Mouse (Mus musculus) frontal cortex, postnatal 36 days (tissue): ENCODE data around the gene Dolpp1.

ENCODE experiments used
- DNase-seq, 2 experiments: peaks; one replicate each; pipeline ENCODE4 v3.0.0; 2022; ENCODE audit warnings: low spot score in 2 of 2

Dolpp1 gene

GRCm38 (mm10) chr2:30440701-30441517, 48.9 kb downstream of the Dolpp1 start:
- DNase-seq, result peak; percentile 58 to 76

DNA sequence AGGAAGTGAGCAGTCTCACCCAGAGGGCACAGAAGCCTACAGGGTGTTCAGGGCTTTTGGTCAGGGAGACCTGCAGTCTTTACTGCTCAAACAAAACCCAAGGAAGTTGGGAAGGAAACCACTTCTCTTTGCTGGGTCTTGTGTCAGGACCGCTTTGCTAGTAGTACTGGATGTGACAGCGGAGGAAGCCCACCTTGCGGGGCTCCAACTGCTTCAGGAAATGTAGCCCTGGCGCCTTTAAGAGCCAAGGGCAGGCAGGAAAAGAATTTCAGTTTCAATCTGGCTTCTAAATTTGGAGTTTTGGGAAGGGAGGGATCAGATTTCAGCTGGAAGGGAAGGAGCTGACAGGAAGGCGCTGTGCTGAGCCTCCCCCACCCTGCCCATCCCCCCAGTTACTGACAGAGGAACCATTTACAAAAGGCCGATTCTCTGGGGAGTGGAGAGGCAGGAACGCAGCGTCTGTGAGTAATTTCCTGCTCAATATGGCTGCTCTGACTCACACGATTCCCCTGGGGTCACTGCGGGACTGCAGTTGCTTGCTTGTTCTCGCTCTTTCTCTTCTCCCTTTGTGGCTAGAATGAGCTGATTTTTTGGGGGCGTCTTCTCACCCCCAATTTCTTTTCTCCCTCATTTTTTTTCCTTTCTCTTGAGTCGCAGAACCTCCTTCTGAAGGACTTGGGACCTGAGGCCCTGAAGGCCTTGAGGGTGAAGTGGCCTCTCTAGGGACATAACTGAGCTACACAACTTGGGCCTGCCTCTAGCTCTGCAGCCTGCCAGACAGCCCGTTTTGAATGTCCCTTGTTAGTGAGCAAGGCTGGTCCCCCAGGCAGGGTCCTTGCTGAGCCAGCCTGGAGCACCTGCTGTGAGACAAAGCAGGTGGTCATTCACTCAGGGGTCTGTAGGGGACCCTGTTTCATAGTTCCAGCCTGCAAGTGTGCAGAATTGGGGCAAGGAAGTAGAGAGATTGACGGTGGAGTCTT, 49.8 kb downstream of the Dolpp1 start:
- peak; percentile 60 to 67 for DNase-seq

GRCm38 (mm10) chr2:30442498-30442890, 50.4 kb downstream of the Dolpp1 start:
- DNase-seq, result no peak

DNA sequence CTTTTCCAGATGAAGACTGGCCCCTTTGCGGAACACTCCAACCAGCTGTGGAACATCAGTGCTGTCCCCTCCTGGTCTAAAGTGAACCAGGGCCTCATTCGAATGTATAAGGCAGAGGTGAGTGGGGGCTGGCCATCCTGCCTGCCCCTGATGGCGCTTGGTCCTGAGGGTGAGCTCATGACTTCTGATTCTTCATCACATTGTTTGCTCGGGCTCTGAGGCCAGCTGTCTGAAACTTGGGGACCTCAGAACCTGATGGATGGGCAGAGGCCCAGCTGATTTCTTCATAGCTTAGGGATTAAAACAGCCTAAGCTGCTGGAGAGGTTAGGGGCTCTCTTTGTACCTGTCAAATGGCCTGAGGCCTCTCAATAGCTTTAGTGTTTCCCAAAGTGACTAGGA, 51.2 kb downstream of the Dolpp1 start:
- no peak for DNase-seq

- no peak for DNase-seq
Observed at GRCm38 (mm10) chr2:30444006-30444405, 52.0 kb downstream of the Dolpp1 start.

DNA sequence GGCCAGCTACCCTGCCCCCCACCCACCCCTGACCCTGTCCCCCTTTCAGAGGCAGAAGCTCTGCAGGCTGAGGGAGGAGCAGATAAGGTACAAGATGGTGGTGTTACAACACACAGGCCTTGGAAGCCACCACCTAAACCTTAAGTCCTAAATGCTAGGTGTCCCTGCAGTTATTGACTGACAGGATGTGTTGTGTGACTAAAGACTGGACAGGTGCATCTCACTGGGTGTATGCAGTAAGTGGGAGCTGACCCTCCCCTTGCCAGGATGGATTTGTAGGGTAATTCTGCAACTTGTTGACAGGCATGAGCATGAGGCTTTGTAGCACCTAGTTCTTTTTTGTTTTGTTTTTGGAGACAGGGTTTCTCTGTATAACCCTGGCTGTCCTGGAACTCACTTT, 52.4 kb downstream of the Dolpp1 start:
- no peak for DNase-seq

- DNase-seq, result no peak
Observed at GRCm38 (mm10) chr2:30445312-30445711, 53.3 kb downstream of the Dolpp1 start.

GRCm38 (mm10) chr2:30446891-30447826, 55.1 kb downstream of the Dolpp1 start:
- no peak for DNase-seq

GRCm38 (mm10) chr2:30448371-30448770, 56.3 kb downstream of the Dolpp1 start:
- DNase-seq, result no peak
